ENCODE assay signal across 10 mouse cellular contexts in genomic region chr8:79498611-79499010, GRCm38 (mm10).
DNase-seq lines count a peak whose midpoint lies in the region; ATAC-seq and TF ChIP-seq lines count a peak whose summit lies in the region.
"Had no signal": no experiment of that assay in that cellular context is flagged by ENCODE, and none has a peak within 500 bp of the region (broad histone marks: within the 10 kb centered on the region; RNA-seq: fewer than 3 reads in every experiment).

No protein-coding gene starts in this region.

- no peak overlapping the region for H3K9ac ChIP-seq in kidney, postnatal 0 days (ENCODE audit: low read depth, low read length)
- H3K9ac ChIP-seq in stomach, embryonic 14.5 days (replicated peaks; ENCODE audit: low read depth, low read length), result no peak overlapping the region
- H3K9ac ChIP-seq in forebrain, embryonic 15.5 days (replicated peaks), result no peak overlapping the region
- H3K9ac ChIP-seq: liver, embryonic 13.5 days had no signal

- no peaks in the 10 kb centered on the region for H3K9me3 ChIP-seq in kidney, postnatal 0 days (replicated peaks; ENCODE audit: low read length)
- H3K9me3 ChIP-seq in stomach, embryonic 14.5 days (ENCODE audit: control insufficient read depth, low read depth, low read length), result no peaks in the 10 kb centered on the region
- H3K9me3 ChIP-seq in forebrain, embryonic 15.5 days, result no peaks in the 10 kb centered on the region
- H3K9me3 ChIP-seq: hindbrain, embryonic 10.5 days; liver, embryonic 13.5 days had no signal

- peak; percentile 89 for ATAC-seq in kidney, postnatal 0 days (replicated peaks; ENCODE audit: low FRiP score, low read depth)
- ATAC-seq in stomach, embryonic 14.5 days (ENCODE audit: insufficient number of reproducible peaks, insufficient read depth, low FRiP score, low read depth), result peak; percentile 56; the same call in 1 of the 2 replicates
- ATAC-seq in forebrain, embryonic 15.5 days (replicated peaks), result no peak

- no peak overlapping the region for H3K27ac ChIP-seq in kidney, postnatal 0 days
- no peak overlapping the region for H3K27ac ChIP-seq in stomach, embryonic 14.5 days (ENCODE audit: low read length)
- H3K27ac ChIP-seq in forebrain, embryonic 15.5 days (replicated peaks), result no peak overlapping the region
- H3K27ac ChIP-seq: hindbrain, embryonic 10.5 days; liver, embryonic 13.5 days had no signal

- H3K4me3 ChIP-seq in kidney, postnatal 0 days (replicated peaks; ENCODE audit: low read depth, low read length), result no peak overlapping the region
- H3K4me3 ChIP-seq in stomach, embryonic 14.5 days (ENCODE audit: low read depth, low read length), result no peak overlapping the region
- no peak overlapping the region for H3K4me3 ChIP-seq in forebrain, embryonic 15.5 days
- H3K4me3 ChIP-seq: hindbrain, embryonic 10.5 days; liver, embryonic 13.5 days had no signal

- no peaks in the 10 kb centered on the region for H3K27me3 ChIP-seq in kidney, postnatal 0 days (ENCODE audit: insufficient read depth, low read length)
- H3K27me3 ChIP-seq in stomach, embryonic 14.5 days (ENCODE audit: control insufficient read depth, insufficient read depth, low read length), result no peaks in the 10 kb centered on the region
- no peaks in the 10 kb centered on the region for H3K27me3 ChIP-seq in forebrain, embryonic 15.5 days
- H3K27me3 ChIP-seq: liver, embryonic 13.5 days had no signal

- peak; percentile 8 for DNase-seq in ovary, postnatal 10 days (ENCODE audit: low spot score)
- DNase-seq in ovary, postnatal 14 days (ENCODE audit: low spot score), result no peak
- DNase-seq in embryo, embryonic 10.5 days (ENCODE audit: low spot score), result peak; percentile 32
- DNase-seq in kidney, postnatal 0 days (ENCODE audit: low spot score), result peak; percentile 91
- DNase-seq in frontal cortex, postnatal 14 days (ENCODE audit: low spot score in 2 of 2), result no peak
- DNase-seq in cerebellum, postnatal 10 days, result no peak
- DNase-seq: liver, embryonic 13.5 days had no signal

- WGBS in kidney, postnatal 0 days, result 25% methylated on average over 2 of the region's 2 CpGs
- whole genome bisulfite sequencing in stomach, embryonic 14.5 days, result 57% methylated on average over 2 of the region's 2 CpGs
- whole genome bisulfite sequencing in forebrain, embryonic 15.5 days, result 73% methylated on average over 2 of the region's 2 CpGs

- peaks cover 5% of the 10 kb centered on the region; the same call in 1 of the 2 replicates for H3K4me1 ChIP-seq in kidney, postnatal 0 days (replicated peaks; ENCODE audit: insufficient read depth, low read length)
- H3K4me1 ChIP-seq in stomach, embryonic 14.5 days (ENCODE audit: control insufficient read depth, insufficient read depth, low read length), result no peaks in the 10 kb centered on the region; the same call in 1 of the 2 replicates
- H3K4me1 ChIP-seq in forebrain, embryonic 15.5 days, result no peaks in the 10 kb centered on the region
- H3K4me1 ChIP-seq: liver, embryonic 13.5 days had no signal

- peak; percentile 51 for TF ChIP-seq CTCF in kidney, postnatal 0 days (IDR thresholded peaks at IDR 0.05; ENCODE audit: low read depth)

- H3K4me2 ChIP-seq in kidney, postnatal 0 days (ENCODE audit: low read length), result no peak overlapping the region
- no peak overlapping the region for H3K4me2 ChIP-seq in stomach, embryonic 14.5 days (replicated peaks; ENCODE audit: low read depth, low read length)
- H3K4me2 ChIP-seq in forebrain, embryonic 15.5 days (replicated peaks), result no peak overlapping the region
- H3K4me2 ChIP-seq: liver, embryonic 13.5 days had no signal

- no peaks in the 10 kb centered on the region for H3K36me3 ChIP-seq in kidney, postnatal 0 days (ENCODE audit: insufficient read depth, low read length)
- H3K36me3 ChIP-seq in stomach, embryonic 14.5 days (ENCODE audit: control insufficient read depth, insufficient read depth, low read length), result no peaks in the 10 kb centered on the region
- H3K36me3 ChIP-seq in forebrain, embryonic 15.5 days, result no peaks in the 10 kb centered on the region
- H3K36me3 ChIP-seq: hindbrain, embryonic 10.5 days; liver, embryonic 13.5 days had no signal

Comparison
In these comparisons a context has a peak if more than half of its experiments do, and no peak if none do; other contexts are left out.
1. DNase-seq: peak in ovary, postnatal 10 days (single experiment), embryo, embryonic 10.5 days (single experiment) and kidney, postnatal 0 days (single experiment); none in ovary, postnatal 14 days (single experiment), frontal cortex, postnatal 14 days (0 of 2) and cerebellum, postnatal 10 days (0 of 2).